Mouse (Mus musculus) CH12.LX (cell line): ENCODE data around the gene Nol9. TPM values are rescaled to one million over a fixed set of nuclear protein-coding genes. Genes with fewer than 3 reads are reported as not detected.
"Not testable (repeated sequence)": the region's sequence is repeated elsewhere in the genome, so short reads cannot be mapped to it uniquely, and the experiment has no call there.

ENCODE experiments used
- DNase-seq: peaks from one replicate; pipeline ENCODE4 v3.0.0-alpha.2; 2013; ENCODE audit errors: extremely low read depth
- H3K27ac ChIP-seq: 2 replicates; pipeline ENCODE4 v1.5.1; 2012; ENCODE audit warnings: low read depth, mild to moderate bottlenecking, control low read depth, moderate library complexity; ENCODE audit not compliant: insufficient read depth
- H3K27me3 ChIP-seq: replicated peaks from 2 replicates; pipeline ENCODE3; 2012; ENCODE audit warnings: inconsistent platforms
- H3K36me3 ChIP-seq, 2 experiments: replicated peaks in 1 of 2; 2 replicates each; pipeline versions ENCODE3 to v1.6.1; 2012; ENCODE audit warnings: inconsistent platforms in 1 of 2, low read length in 1 of 2, mild to moderate bottlenecking in 1 of 2, mixed read lengths in 1 of 2, moderate library complexity in 1 of 2; ENCODE audit not compliant: control insufficient read depth in 1 of 2, insufficient read depth in 1 of 2
- H3K4me1 ChIP-seq, 2 experiments: 2 replicates each; pipeline ENCODE4 v1.6.1; 2012; ENCODE audit warnings: inconsistent platforms in 1 of 2, moderate library complexity in 1 of 2; ENCODE audit not compliant: insufficient read depth in 2 of 2, control insufficient read depth in 1 of 2
- H3K4me2 ChIP-seq: 2 replicates; pipeline ENCODE4 v1.6.1; 2012; ENCODE audit warnings: low read depth, mild to moderate bottlenecking, control low read depth; ENCODE audit not compliant: poor library complexity, insufficient read depth, severe bottlenecking
- H3K4me3 ChIP-seq, 3 experiments: fragments of 150-350 bp in 1 of 3; sonication (generic) in 1 of 3; replicated peaks in 1 of 3; 2 replicates each; pipeline versions ENCODE3 to v1.5.1; 2011 to 2012; ENCODE audit warnings: low read depth in 2 of 3, low read length in 2 of 3, mild to moderate bottlenecking in 2 of 3, moderate library complexity in 2 of 3, control low read depth in 1 of 3, improper control_type of control experiment in 1 of 3, inconsistent platforms in 1 of 3, mixed read lengths in 1 of 3; ENCODE audit not compliant: poor library complexity in 1 of 3
- H3K79me2 ChIP-seq: replicated peaks from 2 replicates; pipeline ENCODE4 v1.6.1; 2012; ENCODE audit warnings: mild to moderate bottlenecking, moderate library complexity; ENCODE audit not compliant: control insufficient read depth, poor library complexity, insufficient read depth, severe bottlenecking; ENCODE audit errors: extremely low read depth
- H3K9ac ChIP-seq: 2 replicates; pipeline ENCODE4 v1.6.1; 2012; ENCODE audit warnings: low read depth, mild to moderate bottlenecking, control low read depth, moderate library complexity; ENCODE audit not compliant: insufficient read depth
- H3K9me3 ChIP-seq: replicated peaks from 2 replicates; pipeline ENCODE3; 2012; ENCODE audit warnings: low read length, inconsistent platforms, mixed read lengths
- BHLHE40 ChIP-seq: IDR thresholded peaks from 2 replicates; pipeline ENCODE4 v1.6.1; 2011; ENCODE audit warnings: mild to moderate bottlenecking, low read depth, low read length, improper control_type of control experiment
- CHD1 ChIP-seq: IDR thresholded peaks from 2 replicates; pipeline ENCODE4 v1.6.1; 2012; ENCODE audit warnings: low read depth, low read length, improper control_type of control experiment, inconsistent platforms
- CTCF ChIP-seq, 2 experiments: IDR thresholded peaks in 1 of 2; conservative IDR thresholded peaks in 1 of 2; 2 replicates each; pipeline ENCODE4 v1.5.1; 2011 to 2012; ENCODE audit warnings: low read depth in 2 of 2, low read length in 2 of 2, improper control_type of control experiment in 1 of 2, inconsistent platforms in 1 of 2, mild to moderate bottlenecking in 1 of 2, moderate library complexity in 1 of 2
- ETS1 ChIP-seq: conservative IDR thresholded peaks from 2 replicates; pipeline ENCODE4 v1.6.1; 2012; ENCODE audit warnings: low read depth, mild to moderate bottlenecking, inconsistent platforms, low read length, improper control_type of control experiment, moderate library complexity
- JUN ChIP-seq: IDR thresholded peaks from 2 replicates; pipeline ENCODE4 v1.6.1; 2011; ENCODE audit warnings: low read depth, mild to moderate bottlenecking, low read length, improper control_type of control experiment, moderate library complexity; ENCODE audit not compliant: insufficient read depth
- KAT2A ChIP-seq: IDR thresholded peaks from 2 replicates; pipeline ENCODE4 v1.6.1; 2012; ENCODE audit warnings: low read length, improper control_type of control experiment, inconsistent platforms; ENCODE audit not compliant: insufficient replicate concordance
- MAFK ChIP-seq: IDR thresholded peaks from 2 replicates; pipeline ENCODE4 v1.6.1; 2011; ENCODE audit warnings: low read length, improper control_type of control experiment; ENCODE audit not compliant: insufficient replicate concordance
- MAZ ChIP-seq: IDR thresholded peaks from 2 replicates; pipeline ENCODE4 v1.6.1; 2012; ENCODE audit warnings: low read depth, mild to moderate bottlenecking, inconsistent platforms, low read length, improper control_type of control experiment, moderate library complexity
- MEF2A ChIP-seq: IDR thresholded peaks from 2 replicates; pipeline ENCODE4 v1.6.1; 2014; ENCODE audit warnings: low read depth, mild to moderate bottlenecking, inconsistent platforms, low read length, improper control_type of control experiment, borderline replicate concordance
- MYC ChIP-seq: IDR thresholded peaks from 2 replicates; pipeline ENCODE4 v1.6.1; 2011; ENCODE audit warnings: low read depth, mild to moderate bottlenecking, improper control_type of control experiment, low read length
- NELFE ChIP-seq: IDR thresholded peaks from 2 replicates; pipeline ENCODE4 v1.6.1; 2011; ENCODE audit warnings: low read depth, low read length, improper control_type of control experiment
- RAD21 ChIP-seq: IDR thresholded peaks from 2 replicates; pipeline ENCODE4 v1.6.1; 2011; ENCODE audit warnings: low read depth, mild to moderate bottlenecking, low read length, improper control_type of control experiment, moderate library complexity
- SIN3A ChIP-seq: IDR thresholded peaks from 2 replicates; pipeline ENCODE4 v1.6.1; 2012; ENCODE audit warnings: low read length, improper control_type of control experiment, inconsistent platforms
- SMC3 ChIP-seq: IDR thresholded peaks from 2 replicates; pipeline ENCODE4 v1.6.1; 2011; ENCODE audit warnings: low read depth, low read length, improper control_type of control experiment
- TBP ChIP-seq: conservative IDR thresholded peaks from 2 replicates; pipeline ENCODE4 v1.6.1; 2011; ENCODE audit warnings: low read depth, low read length, improper control_type of control experiment
- TCF12 ChIP-seq: IDR thresholded peaks from 2 replicates; pipeline ENCODE4 v1.6.1; 2014; ENCODE audit warnings: low read depth, mild to moderate bottlenecking, inconsistent platforms, low read length, improper control_type of control experiment
- USF1 ChIP-seq: IDR thresholded peaks from 2 replicates; pipeline ENCODE4 v1.6.1; 2014; ENCODE audit warnings: low read depth, mild to moderate bottlenecking, inconsistent platforms, low read length, improper control_type of control experiment
- ZKSCAN1 ChIP-seq: IDR thresholded peaks from 2 replicates; pipeline ENCODE4 v1.6.1; 2012; ENCODE audit warnings: low read depth, inconsistent platforms, low read length, improper control_type of control experiment, borderline replicate concordance
- ZMIZ1 ChIP-seq: IDR thresholded peaks from 2 replicates; pipeline ENCODE4 v1.6.1; 2012; ENCODE audit warnings: low read depth, mild to moderate bottlenecking, inconsistent platforms, low read length, improper control_type of control experiment
- ZNF384 ChIP-seq: IDR thresholded peaks from 2 replicates; pipeline ENCODE4 v1.6.1; 2012; ENCODE audit warnings: low read depth, low read length, improper control_type of control experiment, inconsistent platforms
- dilution Hi-C: fragments of 300-500 bp; cut with MboI; formaldehyde crosslinking; loops from 2 replicates; pipeline ENCODE4 v1.14.3; 2020; ENCODE audit warnings: low sequenced_read_pairs; ENCODE audit not compliant: extremely low pct_unique_long_range_greater_than_20kb, extremely low pct_ligation_motif_present
- in situ Hi-C: fragments of 300-500 bp; cut with MboI; formaldehyde crosslinking; loops from 3 replicates; pipeline ENCODE4 v1.14.3; 2019; ENCODE audit warnings: low sequenced_read_pairs, low pct_ligation_motif_present, low pct_unique_long_range_greater_than_20kb, mixed read lengths
- polyA plus RNA-seq: library from polyadenylated mRNA; unstranded; fragments of >175 nt; gene quantifications from 2 replicates; pipeline ENCODE4 v1.2.1, GENCODE M21; 2012; ENCODE audit warnings: low read depth; ENCODE audit not compliant: insufficient read length
- total RNA-seq, 2 experiments: library from RNA; depleted of rRNA; stranded (reverse); fragments of 300-350 nt in 1 of 2; fragments of >200 nt in 1 of 2; gene quantifications; 2 replicates each; pipeline ENCODE4 v1.2.3; 2012 to 2014

Gene Nol9
- total and polyA plus RNA-seq, 3 experiments = 44.7 to 60.5 (median 44.8) TPM

- DNase-seq = peak; percentile 6
- TF ChIP-seq SMC3 (peak; percentile 11; the same call in 1 of the 2 replicates), CTCF (conservative IDR thresholded peaks at IDR 0.05 in 1 of 2, IDR thresholded peaks at IDR 0.05 in 1 of 2; ENCODE audit: low read depth in 2 of 2, low read length in 2 of 2) (peak in 1 of 2 experiments; percentile 49; a peak in 2 of 4 replicates)
- TF ChIP-seq, all 38 proteins: peak for 2; not testable (repeated sequence) for 36
- H3K27me3 ChIP-seq, H3K9ac ChIP-seq, H3K27ac ChIP-seq, H3K36me3 ChIP-seq, dilution Hi-C loops, H3K4me2 ChIP-seq, H3K4me3 ChIP-seq, H3K9me3 ChIP-seq, in situ Hi-C loops: not testable (repeated sequence)
- Histone ChIP-seq H3K79me2 (peaks cover 20% of the 10 kb centered on the region), H3K4me1 (peaks cover 11 to 23% of the 10 kb centered on the region in 2 experiments)
Measured at GRCm38 (mm10) chr4:152036464-152036863, 2.7 kb upstream of the Nol9 start.

- peak; percentile 71 for DNase-seq
- Histone ChIP-seq H3K9me3 (no peaks in the 10 kb centered on the region), H3K4me3 (peak within 1 kb of the TSS; percentile 82 to 99 (median 99)), H3K36me3 (peaks cover 12 to 27% of the 10 kb centered on the region in 2 experiments), H3K4me1 (peaks cover 19 to 42% of the 10 kb centered on the region in 2 experiments), H3K27ac (peak within 1 kb of the TSS; percentile 70), H3K27me3 (no peaks in the 10 kb centered on the region), H3K4me2 (peak within 1 kb of the TSS; percentile 84), H3K9ac (peak within 1 kb of the TSS; percentile 82), H3K79me2 (peaks cover 30% of the 10 kb centered on the region)
- in situ Hi-C loops (no loop called here), dilution Hi-C loops (no loop called here)
- TF ChIP-seq RAD21 (no peak), CTCF (conservative IDR thresholded peaks at IDR 0.05 in 1 of 2, IDR thresholded peaks at IDR 0.05 in 1 of 2; ENCODE audit: low read depth in 2 of 2, low read length in 2 of 2) (no peak), MYC (no peak), ZNF384 (no peak), ZMIZ1 (no peak), MAZ (no peak), MAFK (peak; percentile 87; the same call in 1 of the 2 replicates), SMC3 (no peak), CHD1 (no peak), SIN3A (no peak), TBP (no peak), JUN (no peak), ETS1 (peak; percentile 81), MEF2A (no peak), ZKSCAN1 (no peak), NELFE (no peak), TCF12 (no peak), KAT2A (no peak), USF1 (no peak), BHLHE40 (peak; percentile 55; the same call in 1 of the 2 replicates)
Measured at GRCm38 (mm10) chr4:152038225-152038984, 716 bp upstream of the Nol9 start, which contains the start of gene Tas1r1. Gene Tas1r1, minus strand, starts transcription at chr4:152038568.
